ENCODE assay signal across 9 mouse cellular contexts in genomic region chr7:59230768-59231167, GRCm38 (mm10). TPM values are rescaled to one million over a fixed set of nuclear protein-coding genes. Genes with fewer than 3 reads are reported as not detected.
DNase-seq lines count a peak whose midpoint lies in the region; ATAC-seq and TF ChIP-seq lines count a peak whose summit lies in the region.
"Had no signal": no experiment of that assay in that cellular context is flagged by ENCODE, and none has a peak within 500 bp of the region (broad histone marks: within the 10 kb centered on the region; RNA-seq: fewer than 3 reads in every experiment).

No protein-coding gene starts in this region.

- no peaks in the 10 kb centered on the region for H3K4me1 ChIP-seq in kidney, postnatal 0 days (replicated peaks; ENCODE audit: insufficient read depth, low read length)
- H3K4me1 ChIP-seq in forebrain, embryonic 10.5 days = peaks cover 18% of the 10 kb centered on the region
- peaks cover 3% of the 10 kb centered on the region; the same call in 1 of the 2 replicates for H3K4me1 ChIP-seq in limb, embryonic 10.5 days
- H3K4me1 ChIP-seq in midbrain, postnatal 0 days (ENCODE audit: insufficient read depth, low read length) = 0 out of 2 replicates have a peak, but pooled peaks cover 3% of the 10 kb centered on the region

- H3K9me3 ChIP-seq in kidney, postnatal 0 days (replicated peaks; ENCODE audit: low read length) = no peaks in the 10 kb centered on the region
- no peaks in the 10 kb centered on the region for H3K9me3 ChIP-seq in forebrain, embryonic 10.5 days
- H3K9me3 ChIP-seq in limb, embryonic 10.5 days (replicated peaks) = no peaks in the 10 kb centered on the region
- H3K9me3 ChIP-seq in midbrain, postnatal 0 days (ENCODE audit: low read length) = no peaks in the 10 kb centered on the region

- no peaks in the 10 kb centered on the region for H3K27me3 ChIP-seq in kidney, postnatal 0 days (ENCODE audit: insufficient read depth, low read length)
- no peaks in the 10 kb centered on the region for H3K27me3 ChIP-seq in forebrain, embryonic 10.5 days (ENCODE audit: poor library complexity, severe bottlenecking)
- H3K27me3 ChIP-seq in limb, embryonic 10.5 days (ENCODE audit: low read depth, poor library complexity, severe bottlenecking) = no peaks in the 10 kb centered on the region
- no peaks in the 10 kb centered on the region for H3K27me3 ChIP-seq in midbrain, postnatal 0 days (ENCODE audit: insufficient read depth, low read length)

- WGBS in kidney, postnatal 0 days = 65% methylated on average over 5 of the region's 5 CpGs
- 79% methylated on average over 5 of the region's 5 CpGs for WGBS in forebrain, embryonic 10.5 days
- WGBS in limb, embryonic 10.5 days = 78% methylated on average over 5 of the region's 5 CpGs
- WGBS in midbrain, postnatal 0 days = 36% methylated on average over 5 of the region's 5 CpGs

- no peaks in the 10 kb centered on the region for H3K36me3 ChIP-seq in kidney, postnatal 0 days (ENCODE audit: insufficient read depth, low read length)
- H3K36me3 ChIP-seq in forebrain, embryonic 10.5 days (replicated peaks) = peaks cover 3% of the 10 kb centered on the region; the same call in 1 of the 2 replicates
- H3K36me3 ChIP-seq in limb, embryonic 10.5 days = no peaks in the 10 kb centered on the region
- no peaks in the 10 kb centered on the region for H3K36me3 ChIP-seq in midbrain, postnatal 0 days (ENCODE audit: insufficient read depth, low read length)

- no peak for ATAC-seq in kidney, postnatal 0 days (replicated peaks; ENCODE audit: low FRiP score, low read depth)
- ATAC-seq in midbrain, postnatal 0 days (ENCODE audit: low FRiP score) = no peak

- no peak overlapping the region for H3K27ac ChIP-seq in kidney, postnatal 0 days
- no peak overlapping the region for H3K27ac ChIP-seq in forebrain, embryonic 10.5 days
- H3K27ac ChIP-seq in limb, embryonic 10.5 days = no peak overlapping the region
- H3K27ac ChIP-seq in midbrain, postnatal 0 days (ENCODE audit: low read depth, low read length) = no peak overlapping the region

- H3K4me2 ChIP-seq in kidney, postnatal 0 days (ENCODE audit: low read length) = peak overlapping the region; percentile 21
- peak overlapping the region; percentile 59 for H3K4me2 ChIP-seq in midbrain, postnatal 0 days (ENCODE audit: low read depth, low read length, poor library complexity, severe bottlenecking)

- no peak for TF ChIP-seq CTCF in kidney, postnatal 0 days (IDR thresholded peaks at IDR 0.05; ENCODE audit: low read depth)
- TF ChIP-seq CTCF in midbrain, postnatal 0 days (IDR thresholded peaks at IDR 0.05) = no peak

- H3K4me3 ChIP-seq in kidney, postnatal 0 days (replicated peaks; ENCODE audit: low read depth, low read length) = 0 out of 2 replicates have a peak overlapping the region, but pooled peaks have one; percentile 98
- H3K4me3 ChIP-seq in forebrain, embryonic 10.5 days = peak overlapping the region; percentile 93
- H3K4me3 ChIP-seq in limb, embryonic 10.5 days = peak overlapping the region; percentile 94
- H3K4me3 ChIP-seq in midbrain, postnatal 0 days (ENCODE audit: low read depth, low read length) = peak overlapping the region; percentile 73

- H3K9ac ChIP-seq in kidney, postnatal 0 days (ENCODE audit: low read depth, low read length) = no peak overlapping the region
- H3K9ac ChIP-seq in midbrain, postnatal 0 days (replicated peaks; ENCODE audit: low read length, poor library complexity, severe bottlenecking) = peak overlapping the region; percentile 15; the same call in 1 of the 2 replicates

- DNase-seq in kidney, postnatal 0 days (ENCODE audit: low spot score) = no peak
- no peak for DNase-seq in kidney, adult 9 months
- DNase-seq in forebrain, embryonic 10.5 days (ENCODE audit: extremely low spot score, low spot score) = no peak
- DNase-seq in limb, embryonic 10.5 days (ENCODE audit: low spot score) = no peak
- DNase-seq in midbrain, postnatal 0 days (ENCODE audit: low spot score) = no peak
- no peak for DNase-seq in ovary, adult 18-20 months (ENCODE audit: low spot score)
- no peak for DNase-seq in cerebellum, adult 11 months
- no peak for DNase-seq in right cerebral cortex, postnatal 4 days
- DNase-seq: gastrocnemius, postnatal 10 days had no signal

RNA-seq across cellular contexts. Expression of gene Ube3a, which starts 2.2 kb away (rescaled TPM):
- 127 and 132 TPM in 2 replicates for polyA plus RNA-seq in kidney, postnatal 0 days (2015; fragmentation: Nextera tagmentation; extraction: Ambion mirVana)
- 96.7 and 105 TPM in 2 replicates for polyA plus RNA-seq in forebrain, embryonic 10.5 days (2016; fragmentation: Nextera tagmentation; extraction: Ambion mirVana)
- polyA plus RNA-seq in limb, embryonic 10.5 days (2016; fragmentation: Nextera tagmentation; extraction: Ambion mirVana) = 97.4 and 105 TPM in 2 replicates
- 114 and 154 TPM in 2 replicates for total RNA-seq in midbrain, postnatal 0 days (2014; rRNA removed)
- 131 and 158 TPM in 2 replicates for polyA plus RNA-seq in midbrain, postnatal 0 days (2015; fragmentation: Nextera tagmentation; extraction: Ambion mirVana)
